Mouse (Mus musculus) stomach, embryonic 16.5 days (tissue): ENCODE data around the gene Padi3. TPM values are rescaled to one million over a fixed set of nuclear protein-coding genes. Genes with fewer than 3 reads are reported as not detected.

Experiments
- ATAC-seq: fragments of 200-750 bp; cut with Nextera tagmentation; 2 replicates; pipeline ENCODE4 v1.8.0; 2017; ENCODE audit warnings: moderate number of reproducible peaks, moderate TSS enrichment; ENCODE audit not compliant: insufficient read depth, low FRiP score
- H3K27ac ChIP-seq: fragments of 300-500 bp; sonication (generic); 2 replicates; pipeline ENCODE4 v1.5.1; 2014; ENCODE audit warnings: low read length
- H3K27me3 ChIP-seq: fragments of 300-500 bp; sonication (generic); 2 replicates; pipeline ENCODE4 v1.6.1; 2014; ENCODE audit warnings: low read length, control low read depth, mixed read lengths; ENCODE audit not compliant: control insufficient read depth, insufficient read depth
- H3K36me3 ChIP-seq: fragments of 300-500 bp; sonication (generic); 2 replicates; pipeline ENCODE4 v1.6.1; 2014; ENCODE audit warnings: low read length; ENCODE audit not compliant: control insufficient read depth, insufficient read depth
- H3K4me1 ChIP-seq: fragments of 300-500 bp; sonication (generic); 2 replicates; pipeline ENCODE4 v1.6.1; 2014; ENCODE audit warnings: low read length, control low read depth, mixed read lengths; ENCODE audit not compliant: control insufficient read depth, insufficient read depth
- H3K4me2 ChIP-seq: fragments of 300-500 bp; sonication (generic); 2 replicates; pipeline ENCODE4 v1.6.1; 2014; ENCODE audit warnings: low read depth, low read length, mixed read lengths
- H3K4me3 ChIP-seq: fragments of 300-500 bp; sonication (generic); replicated peaks from 2 replicates; pipeline ENCODE4 v1.5.1; 2014; ENCODE audit warnings: mild to moderate bottlenecking, low read length
- H3K9ac ChIP-seq: fragments of 300-500 bp; sonication (generic); 2 replicates; pipeline ENCODE4 v1.6.1; 2014; ENCODE audit warnings: low read length
- H3K9me3 ChIP-seq: fragments of 300-500 bp; sonication (generic); replicated peaks from 2 replicates; pipeline ENCODE4 v1.6.1; 2016; ENCODE audit warnings: low read length, control low read depth; ENCODE audit not compliant: control insufficient read depth
- WGBS: fragments of 180-500 bp; shearing (Covaris S2); extraction: QIAGEN DNeasy Blood & Tissue Kit; methylation state at CpG from one replicate; pipeline ENCODE4 v1.1.7; 2014; 5-methylcytosine and 5-hydroxymethylcytosine counted together
- polyA plus RNA-seq: library from polyadenylated mRNA; unstranded; fragments of >200 nt; fragmentation: Nextera tagmentation; extraction: Ambion mirVana; gene quantifications from 2 replicates; pipeline ENCODE4 v1.2.1, GENCODE M21; 2015

Padi3 gene
- polyA plus RNA-seq, result 0.09 and 0.18 TPM in 2 replicates

GRCm38 (mm10) chr4:140810458-140811260, at the start of gene Padi3:
Gene Padi3 (minus strand): TSS chr4:140810648.
- Histone ChIP-seq H3K4me1 (no peaks in the 10 kb centered on the region), H3K36me3 (no peaks in the 10 kb centered on the region), H3K4me2 (no peak within 1 kb of the TSS), H3K27ac (no peak within 1 kb of the TSS), H3K4me3 (no peak within 1 kb of the TSS), H3K27me3 (no peaks in the 10 kb centered on the region; the same call in none of the 2 replicates), H3K9ac (no peak within 1 kb of the TSS), H3K9me3 (no peaks in the 10 kb centered on the region)
- WGBS, result 61% methylated on average over 16 of the region's 16 CpGs
- ATAC-seq, result no peak

- H3K9ac ChIP-seq, result no peak overlapping the region
- no peak overlapping the region for H3K27ac ChIP-seq
- WGBS, result 74% methylated on average over 11 of the region's 11 CpGs
- ATAC-seq, result no peak
- H3K36me3 ChIP-seq, result no peaks in the 10 kb centered on the region
- H3K4me1 ChIP-seq, result peaks cover 7% of the 10 kb centered on the region; the same call in 1 of the 2 replicates
- no peak overlapping the region for H3K4me3 ChIP-seq
- H3K27me3 ChIP-seq, result no peaks in the 10 kb centered on the region
- no peak overlapping the region for H3K4me2 ChIP-seq
- H3K9me3 ChIP-seq, result peaks cover 3% of the 10 kb centered on the region; the same call in 1 of the 2 replicates
Measured at GRCm38 (mm10) chr4:140859291-140859690, 48.8 kb upstream of the Padi3 start.

DNA sequence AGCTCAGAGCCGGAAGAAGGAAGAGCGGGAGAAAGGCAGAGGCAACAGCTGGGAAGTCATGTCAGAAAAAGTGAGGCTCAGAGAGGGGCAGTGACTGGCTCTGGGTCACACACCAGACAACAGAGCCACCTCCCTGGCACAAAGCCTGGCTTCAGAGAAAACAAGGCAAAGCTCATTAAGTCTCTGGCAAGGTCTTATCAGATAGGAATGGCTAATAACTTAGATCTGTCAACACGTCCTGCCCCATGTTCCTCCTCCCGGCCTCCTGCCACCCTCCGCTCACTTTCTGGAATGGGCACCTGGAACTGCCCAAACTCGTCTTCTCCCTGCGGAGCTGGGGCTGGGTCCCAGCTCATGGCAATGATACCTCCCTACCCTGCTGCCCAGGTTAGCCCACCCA, 47.4 kb upstream of the Padi3 start:
- ATAC-seq, result no peak
- 61% methylated on average over 7 of the region's 7 CpGs for WGBS
- Histone ChIP-seq H3K9ac (no peak overlapping the region), H3K27ac (no peak overlapping the region), H3K9me3 (peaks cover 3% of the 10 kb centered on the region; the same call in 1 of the 2 replicates), H3K4me1 (peaks cover 7% of the 10 kb centered on the region; the same call in 1 of the 2 replicates), H3K36me3 (no peaks in the 10 kb centered on the region), H3K4me3 (no peak overlapping the region), H3K27me3 (no peaks in the 10 kb centered on the region), H3K4me2 (no peak overlapping the region)

- ATAC-seq, result no peak
- H3K4me2 ChIP-seq, result no peak overlapping the region
- H3K9ac ChIP-seq, result no peak overlapping the region
- no peak overlapping the region for H3K27ac ChIP-seq
- H3K4me1 ChIP-seq, result peaks cover 7% of the 10 kb centered on the region; the same call in 1 of the 2 replicates
- no peaks in the 10 kb centered on the region for H3K27me3 ChIP-seq
- 66% methylated on average over 5 of the region's 5 CpGs for WGBS
- H3K36me3 ChIP-seq, result no peaks in the 10 kb centered on the region
- H3K4me3 ChIP-seq, result no peak overlapping the region
- H3K9me3 ChIP-seq, result peaks cover 3% of the 10 kb centered on the region; the same call in 1 of the 2 replicates
Measured at GRCm38 (mm10) chr4:140857041-140857440, 46.6 kb upstream of the Padi3 start.

GRCm38 (mm10) chr4:140855151-140855550, 44.7 kb upstream of the Padi3 start:
- H3K9ac ChIP-seq, result no peak overlapping the region
- no peak overlapping the region for H3K27ac ChIP-seq
- 84% methylated on average over 10 of the region's 10 CpGs for WGBS
- no peaks in the 10 kb centered on the region for H3K27me3 ChIP-seq
- H3K9me3 ChIP-seq, result peaks cover 3% of the 10 kb centered on the region; the same call in 1 of the 2 replicates
- no peak overlapping the region for H3K4me3 ChIP-seq
- ATAC-seq, result no peak; the same call in 1 of the 2 replicates
- 0 out of 2 replicates have a peak, but pooled peaks cover 3% of the 10 kb centered on the region for H3K4me1 ChIP-seq
- H3K36me3 ChIP-seq, result no peaks in the 10 kb centered on the region
- no peak overlapping the region for H3K4me2 ChIP-seq

GRCm38 (mm10) chr4:140854455-140854864, 44.0 kb upstream of the Padi3 start:
- Histone ChIP-seq H3K27ac (no peak overlapping the region), H3K36me3 (no peaks in the 10 kb centered on the region), H3K4me2 (no peak overlapping the region), H3K9me3 (peaks cover 3% of the 10 kb centered on the region; the same call in 1 of the 2 replicates), H3K4me3 (no peak overlapping the region), H3K27me3 (no peaks in the 10 kb centered on the region), H3K9ac (no peak overlapping the region), H3K4me1 (0 out of 2 replicates have a peak, but pooled peaks cover 3% of the 10 kb centered on the region)
- 38% methylated on average over 10 of the region's 10 CpGs for WGBS
- peak; percentile 61 for ATAC-seq

- Histone ChIP-seq H3K9me3 (peaks cover 3% of the 10 kb centered on the region; the same call in 1 of the 2 replicates), H3K4me3 (no peak overlapping the region), H3K36me3 (no peaks in the 10 kb centered on the region), H3K4me2 (no peak overlapping the region), H3K27me3 (no peaks in the 10 kb centered on the region), H3K4me1 (0 out of 2 replicates have a peak, but pooled peaks cover 3% of the 10 kb centered on the region), H3K9ac (no peak overlapping the region), H3K27ac (no peak overlapping the region)
- 51% methylated on average over 8 of the region's 8 CpGs for WGBS
- no peak for ATAC-seq
Measured at GRCm38 (mm10) chr4:140853626-140854025, 43.2 kb upstream of the Padi3 start.

DNA sequence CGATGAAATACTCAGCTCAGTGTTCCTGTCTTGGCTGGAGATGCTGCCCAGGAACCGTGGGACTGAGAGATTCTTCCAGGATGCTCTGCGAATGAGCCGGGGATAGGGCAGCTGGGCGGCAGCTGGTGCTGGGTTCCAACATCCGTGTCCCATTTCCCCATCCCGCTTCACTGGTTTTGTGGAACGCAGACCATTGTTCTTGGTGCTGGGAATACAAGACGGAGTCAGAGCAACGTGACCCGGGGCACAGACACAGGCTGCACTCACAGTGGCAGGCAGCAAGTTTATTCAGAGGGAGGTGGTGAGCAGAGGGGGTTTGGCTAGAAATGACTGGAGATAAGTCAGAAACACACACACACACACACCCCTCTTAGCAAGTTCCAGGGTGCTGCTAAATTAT, 38.9 kb upstream of the Padi3 start:
- Histone ChIP-seq H3K9ac (no peak overlapping the region), H3K4me2 (no peak overlapping the region), H3K4me1 (peaks cover 8% of the 10 kb centered on the region; the same call in 1 of the 2 replicates), H3K36me3 (no peaks in the 10 kb centered on the region), H3K27me3 (no peaks in the 10 kb centered on the region), H3K9me3 (no peaks in the 10 kb centered on the region), H3K27ac (no peak overlapping the region), H3K4me3 (no peak overlapping the region)
- no peak for ATAC-seq
- 77% methylated on average over 11 of the region's 11 CpGs for WGBS

GRCm38 (mm10) chr4:140845666-140846065, 35.2 kb upstream of the Padi3 start, which contains the start of gene Padi1:
Gene Padi1 (minus strand): TSS chr4:140845778.
- no peaks in the 10 kb centered on the region for H3K27me3 ChIP-seq
- H3K9me3 ChIP-seq, result no peaks in the 10 kb centered on the region
- no peak within 1 kb of the TSS for H3K4me2 ChIP-seq
- peaks cover 8% of the 10 kb centered on the region; the same call in 1 of the 2 replicates for H3K4me1 ChIP-seq
- H3K4me3 ChIP-seq, result no peak within 1 kb of the TSS
- H3K36me3 ChIP-seq, result no peaks in the 10 kb centered on the region
- H3K9ac ChIP-seq, result no peak within 1 kb of the TSS
- H3K27ac ChIP-seq, result no peak within 1 kb of the TSS
- ATAC-seq, result peak; percentile 42; the same call in 1 of the 2 replicates
- WGBS, result 68% methylated on average over 6 of the region's 6 CpGs
